Mouse (Mus musculus) olfactory bulb, adult 2 months (tissue): ENCODE data around the gene Primpol.

Source experiments
- CTCF ChIP-seq: fragments of 200-500 bp; IDR thresholded peaks from 2 replicates; pipeline ENCODE4 v1.5.1; 2012; ENCODE audit warnings: low read depth, mild to moderate bottlenecking, low read length, moderate library complexity; ENCODE audit not compliant: insufficient read depth
- POLR2A ChIP-seq: fragments of 200-500 bp; IDR thresholded peaks from 2 replicates; pipeline ENCODE4 v1.6.1; 2012; ENCODE audit warnings: mild to moderate bottlenecking, low read depth, low read length, moderate library complexity; ENCODE audit not compliant: insufficient read depth

DNA sequence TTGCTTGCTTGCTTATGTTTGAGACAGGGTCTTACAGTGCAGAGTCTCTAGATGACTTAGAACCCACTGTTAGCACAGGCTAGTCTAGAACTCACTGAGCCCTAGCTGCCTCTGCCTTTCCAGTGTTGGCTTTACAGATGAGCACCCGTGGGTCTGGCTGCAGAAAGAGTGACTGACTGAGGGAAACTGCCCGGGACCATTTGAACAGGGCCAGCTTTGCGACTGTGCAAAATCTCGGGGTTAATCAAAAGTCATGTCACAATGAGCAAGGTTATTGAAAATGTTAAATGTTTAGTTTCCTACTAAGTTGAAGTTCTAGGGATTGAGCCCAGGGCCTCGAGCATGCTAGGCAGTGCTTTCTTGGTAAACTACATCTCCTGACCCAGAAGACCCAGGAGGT, 71.2 kb downstream of the Primpol start:
- no peak for TF ChIP-seq POLR2A
- no peak for TF ChIP-seq CTCF
